Mouse (Mus musculus) G1E (cell line): Measurements from ENCODE around the gene Trp53bp1. TPM values are rescaled to one million over a fixed set of nuclear protein-coding genes. Genes with fewer than 3 reads are reported as not detected.

Source experiments
- ATAC-seq: 2 replicates; pipeline ENCODE4 v1.8.0; 2016; ENCODE audit warnings: mild to moderate bottlenecking; ENCODE audit not compliant: insufficient number of reproducible peaks, poor library complexity, low FRiP score, severe bottlenecking; ENCODE audit errors: extremely low read depth
- DNase-seq: peaks from one replicate; pipeline ENCODE4 v3.0.0; 2012; ENCODE audit warnings: low spot score
- H3K27me3 ChIP-seq: 2 replicates; pipeline ENCODE4 v1.6.1; 2012; ENCODE audit warnings: mild to moderate bottlenecking, low read length, inconsistent platforms; ENCODE audit not compliant: insufficient read depth
- H3K36me3 ChIP-seq: replicated peaks from 2 replicates; pipeline ENCODE3; 2012; ENCODE audit warnings: mild to moderate bottlenecking, inconsistent platforms
- H3K4me1 ChIP-seq: 2 replicates; pipeline ENCODE4 v1.6.1; 2012; ENCODE audit warnings: low read depth, low read length, inconsistent platforms, mixed read lengths; ENCODE audit not compliant: insufficient read depth
- H3K4me3 ChIP-seq: 2 replicates; pipeline ENCODE4 v1.5.1; 2012; ENCODE audit warnings: low read depth, mild to moderate bottlenecking, inconsistent platforms, low read length, moderate library complexity, mixed read lengths
- H3K9me3 ChIP-seq: replicated peaks from 2 replicates; pipeline ENCODE4 v1.6.1; 2012; ENCODE audit warnings: inconsistent platforms
- CTCF ChIP-seq: IDR thresholded peaks from 2 replicates; pipeline ENCODE4 v1.5.1; 2012; ENCODE audit warnings: low read depth, low read length, inconsistent platforms, mixed read lengths
- GATA1 ChIP-seq: IDR thresholded peaks from 2 replicates; pipeline ENCODE4 v1.6.1; 2012; ENCODE audit warnings: borderline replicate concordance, low read length, inconsistent platforms, mixed read lengths
- GATA2 ChIP-seq: IDR thresholded peaks from 2 replicates; pipeline ENCODE4 v1.6.1; 2012; ENCODE audit warnings: low read depth, low read length, inconsistent platforms, borderline replicate concordance
- POLR2AphosphoS5 ChIP-seq: IDR thresholded peaks from 2 replicates; pipeline ENCODE4 v1.6.1; 2012; ENCODE audit warnings: low read depth, low read length, inconsistent platforms; ENCODE audit not compliant: insufficient replicate concordance
- TAL1 ChIP-seq: conservative IDR thresholded peaks from 2 replicates; pipeline ENCODE4 v1.6.1; 2012; ENCODE audit warnings: low read depth, low read length, inconsistent platforms, mixed read lengths
- polyA plus RNA-seq: library from polyadenylated mRNA; stranded (reverse); fragments of >175 nt; gene quantifications from 2 replicates; pipeline ENCODE4 v1.2.3, GENCODE M21; 2012
- total RNA-seq, 2 experiments: library from RNA; stranded (forward) in 1 of 2; stranded (reverse) in 1 of 2; fragments of 200-1000 nt in 1 of 2; fragments of >200 nt in 1 of 2; fragmentation: Nextera tagmentation in 1 of 2; gene quantifications; 2 replicates each; pipeline ENCODE4 v1.2.3; 2014 to 2017

Trp53bp1 gene
- total and polyA plus RNA-seq, 3 experiments = 20.1 to 41.1 (median 25.9) TPM

DNA sequence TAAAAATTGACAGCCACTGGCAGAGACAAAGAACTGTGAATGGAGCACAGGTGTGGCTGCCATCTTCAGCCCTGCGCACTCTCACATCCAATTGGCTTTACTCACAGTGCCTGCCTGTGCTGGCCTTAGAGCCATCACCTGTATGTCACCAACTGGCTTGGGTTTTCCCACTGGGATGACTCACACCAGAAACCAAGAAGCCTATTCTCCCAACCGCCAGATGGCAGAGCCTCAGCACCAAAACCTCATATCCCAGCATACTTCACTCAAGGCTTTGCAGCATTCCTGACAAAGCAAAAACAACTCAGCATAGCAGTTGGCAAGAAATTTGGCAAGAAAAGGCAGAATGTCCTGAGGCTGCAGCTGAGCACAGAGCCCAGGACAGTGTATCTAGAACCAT, 48.2 kb downstream of the Trp53bp1 start:
- no peaks in the 10 kb centered on the region for H3K9me3 ChIP-seq
- H3K36me3 ChIP-seq = peaks cover 72% of the 10 kb centered on the region
- ATAC-seq = no peak
- no peak for DNase-seq
- peaks cover 3% of the 10 kb centered on the region for H3K4me1 ChIP-seq
- H3K4me3 ChIP-seq = no peak overlapping the region
- no peak for TF ChIP-seq POLR2AphosphoS5
- TF ChIP-seq TAL1 = no peak
- TF ChIP-seq GATA1 = no peak
- TF ChIP-seq GATA2 = no peak
- TF ChIP-seq CTCF = no peak
- no peaks in the 10 kb centered on the region for H3K27me3 ChIP-seq

DNA sequence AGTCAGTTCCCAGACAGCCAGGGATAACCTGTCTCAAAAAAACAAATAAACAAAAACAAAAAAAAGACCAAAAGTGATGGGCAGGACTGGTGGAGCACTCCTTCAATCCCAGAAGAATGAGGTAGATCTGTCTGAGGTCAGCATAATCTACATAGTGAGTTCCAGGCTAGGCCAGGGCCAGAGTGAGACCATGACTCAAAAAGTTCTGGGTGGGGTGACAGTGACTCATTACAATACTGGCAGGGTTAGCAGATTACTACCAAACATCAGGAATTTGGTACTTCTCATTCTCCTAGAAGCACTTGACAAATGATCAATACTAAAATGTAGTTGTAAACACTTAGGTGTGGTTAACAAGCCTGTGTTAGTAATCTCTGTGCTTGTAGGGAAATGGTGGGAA, 51.2 kb downstream of the Trp53bp1 start:
- no peaks in the 10 kb centered on the region for H3K9me3 ChIP-seq
- H3K4me1 ChIP-seq = no peaks in the 10 kb centered on the region
- H3K27me3 ChIP-seq = no peaks in the 10 kb centered on the region
- no peak overlapping the region for H3K4me3 ChIP-seq
- ATAC-seq = no peak
- DNase-seq = no peak
- peaks cover 71% of the 10 kb centered on the region for H3K36me3 ChIP-seq
- TF ChIP-seq POLR2AphosphoS5 = no peak
- no peak for TF ChIP-seq GATA2
- no peak for TF ChIP-seq TAL1

GRCm38 (mm10) chr2:121219177-121219576, 52.0 kb downstream of the Trp53bp1 start:
- Histone ChIP-seq H3K9me3 (no peaks in the 10 kb centered on the region), H3K36me3 (peaks cover 78% of the 10 kb centered on the region), H3K4me1 (no peaks in the 10 kb centered on the region), H3K4me3 (no peak overlapping the region), H3K27me3 (no peaks in the 10 kb centered on the region)
- DNase-seq (no peak), ATAC-seq (no peak)
- TF ChIP-seq GATA1 = no peak
- TF ChIP-seq GATA2 = no peak

DNA sequence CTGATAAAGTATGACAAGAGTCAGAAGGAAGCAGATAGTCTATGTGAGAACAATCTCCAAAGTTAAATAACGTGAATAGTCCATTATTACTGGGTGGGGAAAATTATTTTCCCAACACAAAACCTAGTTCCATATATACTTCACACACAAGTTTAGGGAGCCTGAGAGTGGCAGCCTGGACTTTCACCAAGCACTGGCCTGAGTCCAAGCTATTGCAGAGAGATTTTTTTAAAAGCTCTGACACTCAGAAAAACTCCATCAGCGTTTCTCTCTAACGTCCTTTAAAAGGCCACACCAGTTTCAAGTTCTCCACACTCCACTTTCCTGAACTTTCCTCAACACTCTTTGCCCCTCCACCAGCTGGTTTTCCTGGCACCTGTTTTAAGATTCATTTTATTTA, 56.7 kb downstream of the Trp53bp1 start:
- H3K27me3 ChIP-seq = no peaks in the 10 kb centered on the region
- TF ChIP-seq GATA2 = no peak
- TF ChIP-seq GATA1 = no peak
- TF ChIP-seq POLR2AphosphoS5 = no peak
- TF ChIP-seq TAL1 = no peak
- TF ChIP-seq CTCF = no peak
- DNase-seq = no peak
- ATAC-seq = no peak
- peaks cover 85% of the 10 kb centered on the region for H3K36me3 ChIP-seq
- no peak overlapping the region for H3K4me3 ChIP-seq
- no peaks in the 10 kb centered on the region for H3K9me3 ChIP-seq
- no peaks in the 10 kb centered on the region for H3K4me1 ChIP-seq

DNA sequence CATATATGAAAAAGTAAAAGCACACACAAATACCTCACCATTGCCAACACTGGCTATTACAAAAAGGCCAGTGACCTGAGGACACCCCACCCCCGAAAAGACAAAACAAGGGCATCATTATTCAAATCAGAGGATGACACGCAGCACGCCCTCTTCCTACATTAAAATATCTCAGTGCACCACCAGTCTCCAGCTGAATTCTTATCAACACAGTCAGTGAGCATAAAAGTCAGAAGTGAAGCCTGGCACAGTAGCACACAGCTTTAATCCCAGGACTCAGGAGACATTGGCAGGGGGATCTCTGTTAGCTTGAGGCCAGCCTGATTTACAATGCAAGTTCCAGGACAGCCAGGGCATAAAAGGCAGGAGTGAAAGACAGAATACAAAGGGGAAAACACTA, 64.7 kb downstream of the Trp53bp1 start:
- H3K4me1 ChIP-seq = no peaks in the 10 kb centered on the region
- no peak for TF ChIP-seq CTCF
- TF ChIP-seq POLR2AphosphoS5 = no peak
- TF ChIP-seq GATA2 = no peak
- TF ChIP-seq GATA1 = no peak
- no peak for TF ChIP-seq TAL1
- no peaks in the 10 kb centered on the region for H3K9me3 ChIP-seq
- no peak overlapping the region for H3K4me3 ChIP-seq
- ATAC-seq (no peak), DNase-seq (no peak)
- H3K27me3 ChIP-seq = no peaks in the 10 kb centered on the region
- peaks cover 88% of the 10 kb centered on the region for H3K36me3 ChIP-seq

- TF ChIP-seq CTCF = no peak
- H3K27me3 ChIP-seq = no peaks in the 10 kb centered on the region
- DNase-seq (no peak), ATAC-seq (no peak)
- no peaks in the 10 kb centered on the region for H3K9me3 ChIP-seq
- no peak overlapping the region for H3K4me3 ChIP-seq
- no peaks in the 10 kb centered on the region for H3K4me1 ChIP-seq
- H3K36me3 ChIP-seq = peaks cover 92% of the 10 kb centered on the region
Measured at GRCm38 (mm10) chr2:121204276-121204675, 66.9 kb downstream of the Trp53bp1 start.

GRCm38 (mm10) chr2:121195466-121195865, 75.7 kb downstream of the Trp53bp1 start:
- Histone ChIP-seq H3K4me3 (no peak overlapping the region), H3K9me3 (no peaks in the 10 kb centered on the region), H3K4me1 (no peaks in the 10 kb centered on the region), H3K27me3 (no peaks in the 10 kb centered on the region), H3K36me3 (peaks cover 96% of the 10 kb centered on the region)
- ATAC-seq (no peak), DNase-seq (no peak)
- TF ChIP-seq CTCF = no peak
- TF ChIP-seq TAL1 = no peak
